Mouse (Mus musculus) megakaryocyte, embryonic 14.5 days (primary cell): ENCODE results near the gene Chka.

ENCODE experiments used
- FLI1 ChIP-seq: IDR thresholded peaks from 2 replicates; pipeline ENCODE4 v1.6.1; 2012; ENCODE audit warnings: low read length, inconsistent platforms, mixed read lengths
- GATA1 ChIP-seq: IDR thresholded peaks from 3 replicates; pipeline ENCODE4 v1.6.1; 2012; ENCODE audit warnings: mixed read lengths, low read length, inconsistent platforms, borderline replicate concordance

GRCm38 (mm10) chr19:3905261-3905969 is 53.8 kb downstream of the Chka start:
- TF ChIP-seq GATA1 (no peak), FLI1 (no peak)
